Mouse (Mus musculus): ENCODE results near the gene Olfr281.

- no peak for TF ChIP-seq POLR2A (IDR thresholded peaks at IDR 0.05; ENCODE audit: extremely low read depth, insufficient read depth, low read length)
- no peak for TF ChIP-seq CTCF (IDR thresholded peaks at IDR 0.05; ENCODE audit: extremely low read depth, insufficient read depth, low read length)
These were observed at the start of gene Olfr281 for GRCm38 (mm10) chr15:98452288-98452687.
